Mouse (Mus musculus) C2C12 (cell line): ENCODE results near the gene Sorcs2.

Experiments
- CEBPB ChIP-seq: IDR thresholded peaks from one replicate; pipeline ENCODE4 v1.6.1; 2011; ENCODE audit warnings: low read depth, mild to moderate bottlenecking, control low read depth, moderate library complexity
- CTCF ChIP-seq: IDR thresholded peaks from one replicate; pipeline ENCODE4 v1.5.1; 2011; ENCODE audit not compliant: control insufficient read depth, insufficient read depth, insufficient read length
- FOSL1 ChIP-seq: IDR thresholded peaks from one replicate; pipeline ENCODE4 v1.8.0; 2011; ENCODE audit warnings: mild to moderate bottlenecking, low read length; ENCODE audit not compliant: poor library complexity, insufficient read depth, severe bottlenecking
- MAX ChIP-seq: IDR thresholded peaks from one replicate; pipeline ENCODE4 v1.6.1; 2011; ENCODE audit warnings: mild to moderate bottlenecking, control low read depth
- MYOD1 ChIP-seq: IDR thresholded peaks from one replicate; pipeline ENCODE4 v1.6.1; 2011; ENCODE audit warnings: low read depth; ENCODE audit not compliant: control insufficient read depth, insufficient read length
- USF1 ChIP-seq: IDR thresholded peaks from one replicate; pipeline ENCODE4 v1.6.1; 2011; ENCODE audit warnings: low read depth, mild to moderate bottlenecking, control low read depth, moderate library complexity

DNA sequence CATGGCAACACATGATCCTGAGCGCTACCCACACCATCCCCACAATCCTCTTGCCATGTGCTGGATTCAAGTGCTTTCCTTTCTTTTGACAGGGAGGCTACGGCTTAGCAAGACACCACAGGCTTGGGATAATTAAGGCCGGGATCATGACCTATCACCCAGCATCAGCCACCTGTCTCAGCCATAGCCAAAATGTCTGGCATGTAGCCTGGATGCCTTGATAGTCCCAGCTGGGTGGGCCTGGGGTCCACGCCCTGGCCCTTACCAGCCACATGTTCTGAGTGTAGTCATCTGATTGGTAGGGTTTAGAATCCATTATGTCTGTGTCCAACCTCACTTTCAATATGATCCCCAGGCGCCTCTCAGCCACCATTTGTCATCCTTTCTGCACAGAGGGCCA is 218.2 kb downstream of the Sorcs2 start:
- TF ChIP-seq CTCF: no peak
- no peak for TF ChIP-seq FOSL1
- TF ChIP-seq USF1: no peak
- TF ChIP-seq MYOD1: no peak
- TF ChIP-seq CEBPB: no peak
- no peak for TF ChIP-seq MAX
